Mouse (Mus musculus): ENCODE results near the gene Dusp28. TPM values are rescaled to one million over a fixed set of nuclear protein-coding genes. Genes with fewer than 3 reads are reported as not detected.

Gene Dusp28
- polyA plus RNA-seq, 1 experiment from 2014 or later = 6.2 TPM

- H3K9ac ChIP-seq (ENCODE audit: low read depth, low read length) = no peak overlapping the region
- 68% methylated on average over 12 of the region's 12 CpGs for WGBS (ENCODE audit: insufficient replicate concordance)
- no peak for ATAC-seq (replicated peaks; ENCODE audit: insufficient number of reproducible peaks, low FRiP score, low TSS enrichment)
- H3K4me1 ChIP-seq (ENCODE audit: control insufficient read depth, insufficient read depth, low read length) = no peaks in the 10 kb centered on the region; the same call in 1 of the 2 replicates
- H3K36me3 ChIP-seq (ENCODE audit: control insufficient read depth, insufficient read depth, low read length) = no peaks in the 10 kb centered on the region
- H3K9me3 ChIP-seq (replicated peaks; ENCODE audit: control insufficient read depth, low read length) = no peaks in the 10 kb centered on the region
- no peak overlapping the region for H3K4me3 ChIP-seq (ENCODE audit: low read depth, low read length)
- no peak overlapping the region for H3K4me2 ChIP-seq
- H3K27me3 ChIP-seq (ENCODE audit: control insufficient read depth, insufficient read depth, low read length) = peaks cover 11% of the 10 kb centered on the region
- H3K27ac ChIP-seq (ENCODE audit: low read depth, low read length) = no peak overlapping the region
These were observed 29.3 kb upstream of the Dusp28 start for GRCm38 (mm10) chr1:92877431-92877978.

GRCm38 (mm10) chr1:92878066-92878741 lies 28.6 kb upstream of the Dusp28 start:
- no peaks in the 10 kb centered on the region; the same call in 1 of the 2 replicates for H3K4me1 ChIP-seq (ENCODE audit: control insufficient read depth, insufficient read depth, low read length)
- ATAC-seq (replicated peaks; ENCODE audit: insufficient number of reproducible peaks, low FRiP score, low TSS enrichment) = no peak

GRCm38 (mm10) chr1:92879266-92879665 lies 27.5 kb upstream of the Dusp28 start:
- H3K27me3 ChIP-seq (ENCODE audit: control insufficient read depth, insufficient read depth, low read length) = peaks cover 14% of the 10 kb centered on the region; the same call in 1 of the 2 replicates
- H3K4me2 ChIP-seq = no peak overlapping the region
- no peaks in the 10 kb centered on the region; the same call in 1 of the 2 replicates for H3K4me1 ChIP-seq (ENCODE audit: control insufficient read depth, insufficient read depth, low read length)
- no peak overlapping the region for H3K27ac ChIP-seq (ENCODE audit: low read depth, low read length)
- H3K9ac ChIP-seq (ENCODE audit: low read depth, low read length) = no peak overlapping the region
- no peaks in the 10 kb centered on the region for H3K9me3 ChIP-seq (replicated peaks; ENCODE audit: control insufficient read depth, low read length)
- no peak overlapping the region for H3K4me3 ChIP-seq (ENCODE audit: low read depth, low read length)
- H3K36me3 ChIP-seq (ENCODE audit: control insufficient read depth, insufficient read depth, low read length) = no peaks in the 10 kb centered on the region
- WGBS (ENCODE audit: insufficient replicate concordance) = 80% methylated on average over 12 of the region's 12 CpGs
- ATAC-seq (replicated peaks; ENCODE audit: insufficient number of reproducible peaks, low FRiP score, low TSS enrichment) = no peak

More at GRCm38 (mm10) chr1:92878066-92878741, 28.6 kb upstream of the Dusp28 start:
- Histone ChIP-seq H3K36me3 (ENCODE audit: control insufficient read depth, insufficient read depth, low read length) (no peaks in the 10 kb centered on the region), H3K27me3 (ENCODE audit: control insufficient read depth, insufficient read depth, low read length) (peaks cover 14% of the 10 kb centered on the region), H3K27ac (ENCODE audit: low read depth, low read length) (no peak overlapping the region), H3K9ac (ENCODE audit: low read depth, low read length) (no peak overlapping the region), H3K4me2 (no peak overlapping the region), H3K9me3 (replicated peaks; ENCODE audit: control insufficient read depth, low read length) (no peaks in the 10 kb centered on the region), H3K4me3 (ENCODE audit: low read depth, low read length) (no peak overlapping the region)
- 71% methylated on average over 13 of the region's 13 CpGs for WGBS (ENCODE audit: insufficient replicate concordance)

- Histone ChIP-seq H3K27ac (ENCODE audit: low read depth, low read length) (no peak overlapping the region), H3K9me3 (replicated peaks; ENCODE audit: control insufficient read depth, low read length) (no peaks in the 10 kb centered on the region), H3K4me1 (ENCODE audit: control insufficient read depth, insufficient read depth, low read length) (no peaks in the 10 kb centered on the region; the same call in 1 of the 2 replicates), H3K4me3 (ENCODE audit: low read depth, low read length) (no peak overlapping the region), H3K36me3 (ENCODE audit: control insufficient read depth, insufficient read depth, low read length) (no peaks in the 10 kb centered on the region), H3K27me3 (ENCODE audit: control insufficient read depth, insufficient read depth, low read length) (peaks cover 14% of the 10 kb centered on the region; the same call in 1 of the 2 replicates), H3K4me2 (no peak overlapping the region), H3K9ac (ENCODE audit: low read depth, low read length) (no peak overlapping the region)
- 81% methylated on average over 5 of the region's 5 CpGs for WGBS (ENCODE audit: insufficient replicate concordance)
- no peak for ATAC-seq (replicated peaks; ENCODE audit: insufficient number of reproducible peaks, low FRiP score, low TSS enrichment)
These were observed 26.7 kb upstream of the Dusp28 start for GRCm38 (mm10) chr1:92880101-92880500.

- no peak for ATAC-seq (replicated peaks; ENCODE audit: insufficient number of reproducible peaks, low FRiP score, low TSS enrichment)
- H3K4me3 ChIP-seq (ENCODE audit: low read depth, low read length) = no peak overlapping the region
- H3K4me1 ChIP-seq (ENCODE audit: control insufficient read depth, insufficient read depth, low read length) = no peaks in the 10 kb centered on the region; the same call in 1 of the 2 replicates
- no peak overlapping the region for H3K4me2 ChIP-seq
- H3K9me3 ChIP-seq (replicated peaks; ENCODE audit: control insufficient read depth, low read length) = no peaks in the 10 kb centered on the region
- H3K9ac ChIP-seq (ENCODE audit: low read depth, low read length) = no peak overlapping the region
- H3K27me3 ChIP-seq (ENCODE audit: control insufficient read depth, insufficient read depth, low read length) = peaks cover 10% of the 10 kb centered on the region; the same call in 1 of the 2 replicates
- H3K36me3 ChIP-seq (ENCODE audit: control insufficient read depth, insufficient read depth, low read length) = no peaks in the 10 kb centered on the region
- WGBS (ENCODE audit: insufficient replicate concordance) = 83% methylated on average over 6 of the region's 6 CpGs
- no peak overlapping the region for H3K27ac ChIP-seq (ENCODE audit: low read depth, low read length)
These were observed 24.8 kb upstream of the Dusp28 start for GRCm38 (mm10) chr1:92881982-92882381.

- Histone ChIP-seq H3K4me3 (ENCODE audit: low read depth, low read length) (no peak overlapping the region), H3K9me3 (replicated peaks; ENCODE audit: control insufficient read depth, low read length) (no peaks in the 10 kb centered on the region), H3K27ac (ENCODE audit: low read depth, low read length) (no peak overlapping the region), H3K36me3 (ENCODE audit: control insufficient read depth, insufficient read depth, low read length) (no peaks in the 10 kb centered on the region), H3K4me1 (ENCODE audit: control insufficient read depth, insufficient read depth, low read length) (no peaks in the 10 kb centered on the region), H3K4me2 (no peak overlapping the region), H3K27me3 (ENCODE audit: control insufficient read depth, insufficient read depth, low read length) (0 out of 2 replicates have a peak, but pooled peaks cover 2% of the 10 kb centered on the region), H3K9ac (ENCODE audit: low read depth, low read length) (no peak overlapping the region)
- WGBS (ENCODE audit: insufficient replicate concordance) = 66% methylated on average over 7 of the region's 7 CpGs
- no peak for ATAC-seq (replicated peaks; ENCODE audit: insufficient number of reproducible peaks, low FRiP score, low TSS enrichment)
These were observed 17.7 kb upstream of the Dusp28 start for GRCm38 (mm10) chr1:92888901-92889655.

GRCm38 (mm10) chr1:92892791-92893190 lies 14.0 kb upstream of the Dusp28 start:
- Histone ChIP-seq H3K27me3 (ENCODE audit: control insufficient read depth, insufficient read depth, low read length) (0 out of 2 replicates have a peak, but pooled peaks cover 2% of the 10 kb centered on the region), H3K27ac (ENCODE audit: low read depth, low read length) (no peak overlapping the region), H3K9me3 (replicated peaks; ENCODE audit: control insufficient read depth, low read length) (no peaks in the 10 kb centered on the region), H3K4me3 (ENCODE audit: low read depth, low read length) (no peak overlapping the region), H3K36me3 (ENCODE audit: control insufficient read depth, insufficient read depth, low read length) (no peaks in the 10 kb centered on the region), H3K4me2 (no peak overlapping the region), H3K4me1 (ENCODE audit: control insufficient read depth, insufficient read depth, low read length) (no peaks in the 10 kb centered on the region), H3K9ac (ENCODE audit: low read depth, low read length) (no peak overlapping the region)
- no peak for ATAC-seq (replicated peaks; ENCODE audit: insufficient number of reproducible peaks, low FRiP score, low TSS enrichment)
- 68% methylated on average over 3 of the region's 3 CpGs for WGBS (ENCODE audit: insufficient replicate concordance)

GRCm38 (mm10) chr1:92893896-92894295 lies 12.9 kb upstream of the Dusp28 start:
- Histone ChIP-seq H3K4me3 (ENCODE audit: low read depth, low read length) (no peak overlapping the region), H3K36me3 (ENCODE audit: control insufficient read depth, insufficient read depth, low read length) (no peaks in the 10 kb centered on the region), H3K27ac (ENCODE audit: low read depth, low read length) (no peak overlapping the region), H3K4me1 (ENCODE audit: control insufficient read depth, insufficient read depth, low read length) (no peaks in the 10 kb centered on the region), H3K9me3 (replicated peaks; ENCODE audit: control insufficient read depth, low read length) (no peaks in the 10 kb centered on the region), H3K4me2 (no peak overlapping the region), H3K27me3 (ENCODE audit: control insufficient read depth, insufficient read depth, low read length) (no peaks in the 10 kb centered on the region), H3K9ac (ENCODE audit: low read depth, low read length) (no peak overlapping the region)
- ATAC-seq (replicated peaks; ENCODE audit: insufficient number of reproducible peaks, low FRiP score, low TSS enrichment) = no peak
- WGBS (ENCODE audit: insufficient replicate concordance) = 67% methylated on average over 3 of the region's 3 CpGs
